Mouse (Mus musculus) cerebellum, postnatal 36 days (tissue): ENCODE measurements around the gene 9230104L09Rik.

ENCODE experiments used
- DNase-seq, 2 experiments: peaks; one replicate each; pipeline ENCODE4 v3.0.0; 2021 to 2022; ENCODE audit warnings: mixed read lengths in 2 of 2

Gene 9230104L09Rik

DNA sequence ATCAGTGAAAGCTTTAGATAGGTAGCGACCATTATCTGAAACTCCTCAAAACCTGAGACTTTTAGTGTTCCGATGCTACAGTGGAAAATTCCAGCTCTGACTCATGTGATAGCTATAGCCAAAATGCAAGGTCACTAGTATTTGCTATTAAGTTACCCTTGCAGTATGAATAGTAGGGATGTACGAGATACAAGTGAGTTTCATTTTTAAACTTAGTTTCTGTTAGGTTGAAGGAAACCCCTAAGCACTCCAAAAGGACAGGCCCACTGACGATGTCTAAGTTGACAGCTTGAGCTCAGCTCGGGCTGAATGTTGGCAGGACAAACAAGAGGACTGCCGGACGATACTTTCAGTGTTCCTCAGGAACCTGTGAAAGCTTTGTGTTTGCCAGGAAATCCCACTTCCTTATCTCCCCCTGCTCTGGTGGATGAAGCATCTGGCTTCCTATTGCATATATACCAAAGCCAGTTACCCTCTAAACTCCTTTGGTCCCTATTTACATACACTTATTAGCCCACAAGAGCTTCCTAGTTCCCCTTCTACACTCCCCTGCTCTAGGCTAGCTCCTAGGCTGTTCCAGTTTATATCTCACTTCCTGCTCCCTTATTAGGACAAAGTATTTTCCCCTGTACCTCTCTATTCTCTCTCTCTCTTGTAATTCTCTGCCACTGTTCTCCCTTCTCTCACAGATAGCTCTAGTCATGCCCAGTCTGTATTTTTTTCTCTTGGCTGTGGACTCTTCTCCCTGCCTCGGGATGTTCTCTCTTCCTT lies 8.0 kb downstream of the 9230104L09Rik start:
- DNase-seq = no peak

GRCm38 (mm10) chr2:148851116-148851906 lies 13.5 kb downstream of the 9230104L09Rik start:
- DNase-seq = peak; percentile 63 to 84

- DNase-seq = no peak
Measured at GRCm38 (mm10) chr2:148839224-148839623, 25.6 kb downstream of the 9230104L09Rik start.

DNA sequence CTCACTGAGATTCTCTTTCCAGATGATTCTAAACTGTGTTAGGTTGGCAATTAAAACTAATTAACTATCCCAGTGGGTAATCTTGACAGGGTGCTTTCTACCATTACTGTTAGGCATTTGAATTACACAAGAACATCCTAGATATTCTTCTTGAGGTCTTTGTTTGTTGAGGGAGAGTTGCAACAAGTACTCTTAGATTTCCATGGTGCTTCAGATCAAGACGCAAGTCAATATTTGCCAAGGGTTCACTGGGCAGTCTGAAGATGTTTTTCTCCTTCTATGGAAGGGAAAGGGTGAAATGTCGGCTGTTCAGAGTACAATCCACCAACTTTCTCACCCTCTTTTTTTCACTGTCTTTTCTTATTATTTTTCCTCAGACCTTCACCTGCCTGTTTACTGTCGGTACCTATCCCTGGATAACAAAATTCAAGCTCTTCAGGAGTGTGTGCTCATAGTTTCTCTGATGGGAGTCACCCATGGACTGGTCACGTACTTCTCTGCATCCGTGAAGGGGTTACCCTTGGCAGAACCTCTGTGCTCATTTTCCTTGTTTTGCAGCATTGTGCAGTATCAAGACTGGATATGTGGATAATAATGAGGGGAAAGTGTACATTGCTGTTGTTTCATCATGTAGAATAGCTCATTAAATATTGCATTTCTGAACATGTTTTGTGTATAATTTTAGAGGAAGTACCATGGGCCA lies 26.6 kb downstream of the 9230104L09Rik start:
- no peak for DNase-seq

DNA sequence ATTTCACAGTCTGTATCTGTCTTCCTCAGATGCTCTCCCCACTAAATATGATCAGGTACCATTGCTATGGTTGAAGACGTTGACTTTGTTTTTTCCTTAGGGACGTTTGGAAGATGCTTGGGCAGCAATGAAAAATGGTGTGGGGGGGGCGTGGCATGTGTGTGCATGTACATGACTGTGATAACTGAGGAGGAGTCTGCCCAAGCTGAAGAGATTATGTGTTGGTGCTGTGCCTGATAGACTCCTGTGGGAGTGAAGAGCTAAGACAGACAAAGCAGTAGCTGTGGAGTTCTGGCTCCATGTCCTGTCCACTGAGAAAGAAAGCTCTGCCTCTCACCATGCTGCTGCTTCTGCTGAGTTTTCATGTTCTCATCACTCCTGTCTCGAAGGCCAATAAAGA lies 29.9 kb downstream of the 9230104L09Rik start, which contains the start of gene Cst9:
Gene Cst9, plus strand, starts transcription at position 236 of the 400 bp plus-strand sequence.
- DNase-seq = no peak

GRCm38 (mm10) chr2:148825986-148826385 lies 38.9 kb downstream of the 9230104L09Rik start:
- DNase-seq = no peak

- no peak for DNase-seq
Measured at GRCm38 (mm10) chr2:148819909-148820308, 44.9 kb downstream of the 9230104L09Rik start, which contains the start of gene Cst13. Gene Cst13, plus strand, starts transcription at chr2:148820081.

- DNase-seq = no peak
Measured at GRCm38 (mm10) chr2:148806696-148807095, 58.1 kb downstream of the 9230104L09Rik start.

- DNase-seq = peak; percentile 71 to 75
Measured at GRCm38 (mm10) chr2:148801491-148801921, 63.3 kb downstream of the 9230104L09Rik start.

- no peak for DNase-seq
Measured at GRCm38 (mm10) chr2:148798485-148798884, 66.4 kb downstream of the 9230104L09Rik start, which contains the start of gene Cst8. Gene Cst8, plus strand, starts transcription at chr2:148798785.
